Mouse (Mus musculus) C2C12 (cell line): Measurements from ENCODE around the gene Spata45.

Experiments used
- CEBPB ChIP-seq: IDR thresholded peaks from one replicate; pipeline ENCODE4 v1.6.1; 2011; ENCODE audit warnings: low read depth, mild to moderate bottlenecking, control low read depth, moderate library complexity
- CTCF ChIP-seq: IDR thresholded peaks from one replicate; pipeline ENCODE4 v1.5.1; 2011; ENCODE audit not compliant: control insufficient read depth, insufficient read depth, insufficient read length
- FOSL1 ChIP-seq: IDR thresholded peaks from one replicate; pipeline ENCODE4 v1.8.0; 2011; ENCODE audit warnings: mild to moderate bottlenecking, low read length; ENCODE audit not compliant: poor library complexity, insufficient read depth, severe bottlenecking
- MAX ChIP-seq: IDR thresholded peaks from one replicate; pipeline ENCODE4 v1.6.1; 2011; ENCODE audit warnings: mild to moderate bottlenecking, control low read depth
- MYOD1 ChIP-seq: IDR thresholded peaks from one replicate; pipeline ENCODE4 v1.6.1; 2011; ENCODE audit warnings: low read depth; ENCODE audit not compliant: control insufficient read depth, insufficient read length
- MYOG ChIP-seq: IDR thresholded peaks from one replicate; pipeline ENCODE4 v1.6.1; 2011; ENCODE audit not compliant: control insufficient read depth, insufficient read length; ENCODE audit errors: extremely low read depth
- USF1 ChIP-seq: IDR thresholded peaks from one replicate; pipeline ENCODE4 v1.6.1; 2011; ENCODE audit warnings: low read depth, mild to moderate bottlenecking, control low read depth, moderate library complexity

DNA sequence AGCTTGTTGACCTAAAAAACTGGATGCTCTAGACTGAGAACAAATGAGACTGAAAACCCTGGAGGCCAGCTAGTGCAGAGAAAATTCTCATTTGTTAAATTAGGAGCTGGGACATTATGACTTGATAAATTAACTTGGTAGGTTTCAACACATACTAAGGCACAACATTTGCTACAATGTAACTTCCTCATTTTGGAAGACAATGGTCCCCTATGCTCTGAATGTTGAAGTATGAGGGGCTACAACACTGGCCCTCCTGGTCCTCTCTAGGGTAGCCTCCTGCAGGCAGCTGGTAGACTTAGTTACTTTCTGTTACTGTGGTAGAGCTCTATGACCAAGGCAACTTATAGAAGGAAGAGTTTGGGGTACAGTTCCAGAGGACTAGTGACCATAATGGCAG lies 4.9 kb downstream of the Spata45 start:
- TF ChIP-seq CTCF, result no peak
- no peak for TF ChIP-seq MAX
- no peak for TF ChIP-seq CEBPB
- TF ChIP-seq MYOG, result no peak
- TF ChIP-seq MYOD1, result no peak
- no peak for TF ChIP-seq FOSL1
- no peak for TF ChIP-seq USF1
